ENCODE assay signal across 10 mouse cellular contexts in genomic region chr7:126222753-126223152, GRCm38 (mm10).
"Had no signal": no experiment of that assay in that cellular context is flagged by ENCODE, and none has a peak within 500 bp of the region (broad histone marks: within the 10 kb centered on the region; RNA-seq: fewer than 3 reads in every experiment).

No protein-coding gene starts in this region.

- ATAC-seq: liver, embryonic 12.5 days; midbrain, embryonic 15.5 days had no signal

- DNase-seq: kidney, postnatal 25 days; lung, embryonic 14.5 days; lung, postnatal 10 days; lung, postnatal 4 days; right cerebral cortex, postnatal 4 days; spleen, adult 18-20 months; thymus, adult 2 months; thymus, postnatal 25 days had no signal
